Mouse (Mus musculus) myocyte (in vitro differentiated cells): ENCODE data around the gene Zc3h12c. TPM values are rescaled to one million over a fixed set of nuclear protein-coding genes. Genes with fewer than 3 reads are reported as not detected.

Experiments used
- H3K27me3 ChIP-seq: one replicate; pipeline ENCODE4 v1.6.1; 2011; ENCODE audit not compliant: control insufficient read depth, insufficient read depth, insufficient read length
- H3K36me3 ChIP-seq: one replicate; pipeline ENCODE4 v1.6.1; 2011; ENCODE audit not compliant: control insufficient read depth, insufficient read depth
- H3K4me2 ChIP-seq: one replicate; pipeline ENCODE4 v1.6.1; 2011; ENCODE audit warnings: low read depth, control low read depth
- H3K4me3 ChIP-seq: one replicate; pipeline ENCODE4 v1.5.1; 2011; ENCODE audit warnings: mild to moderate bottlenecking, control low read depth, moderate library complexity
- H3K79me2 ChIP-seq: one replicate; pipeline ENCODE4 v1.6.1; 2011; ENCODE audit not compliant: control insufficient read depth, insufficient read depth
- H3ac ChIP-seq: one replicate; pipeline ENCODE4 v1.6.1; 2011; ENCODE audit not compliant: control insufficient read depth, insufficient read length
- CEBPB ChIP-seq: IDR thresholded peaks from 2 replicates; pipeline ENCODE4 v1.6.1; 2011; ENCODE audit warnings: mild to moderate bottlenecking, moderate library complexity; ENCODE audit not compliant: poor library complexity, insufficient read depth, severe bottlenecking
- E2F4 ChIP-seq: IDR thresholded peaks from one replicate; pipeline ENCODE4 v1.6.1; 2011; ENCODE audit warnings: mild to moderate bottlenecking, control low read depth, moderate library complexity; ENCODE audit not compliant: insufficient read depth
- MAX ChIP-seq: IDR thresholded peaks from one replicate; pipeline ENCODE4 v1.6.1; 2011; ENCODE audit warnings: low read depth, mild to moderate bottlenecking, control low read depth
- MYOD1 ChIP-seq, 3 experiments: IDR thresholded peaks; one replicate each; pipeline ENCODE4 v1.6.1; 2011; ENCODE audit warnings: control low read depth in 2 of 3, low read depth in 2 of 3, mild to moderate bottlenecking in 2 of 3, moderate library complexity in 1 of 3; ENCODE audit not compliant: insufficient read length in 2 of 3, control insufficient read depth in 1 of 3
- MYOG ChIP-seq, 3 experiments: IDR thresholded peaks; one replicate each; pipeline ENCODE4 v1.6.1; 2011; ENCODE audit warnings: control low read depth in 2 of 3, low read depth in 2 of 3, mild to moderate bottlenecking in 2 of 3; ENCODE audit not compliant: insufficient read length in 2 of 3, control insufficient read depth in 1 of 3, insufficient read depth in 1 of 3
- POLR2A ChIP-seq: IDR thresholded peaks from one replicate; pipeline ENCODE4 v1.6.1; 2011; ENCODE audit warnings: low read depth, mild to moderate bottlenecking, control low read depth, moderate library complexity; ENCODE audit not compliant: insufficient read length
- POLR2AphosphoS2 ChIP-seq: IDR thresholded peaks from one replicate; pipeline ENCODE4 v1.6.1; 2011; ENCODE audit warnings: low read depth, control low read depth; ENCODE audit not compliant: insufficient read length
- REST ChIP-seq: IDR thresholded peaks from one replicate; pipeline ENCODE4 v1.6.1; 2011; ENCODE audit warnings: mild to moderate bottlenecking, control low read depth, moderate library complexity; ENCODE audit not compliant: insufficient read depth, insufficient read length
- SRF ChIP-seq: IDR thresholded peaks from one replicate; pipeline ENCODE4 v1.6.1; 2011; ENCODE audit warnings: low read depth; ENCODE audit not compliant: control insufficient read depth, insufficient read length
- TCF12 ChIP-seq: IDR thresholded peaks from one replicate; pipeline ENCODE4 v1.6.1; 2011; ENCODE audit warnings: mild to moderate bottlenecking, control low read depth; ENCODE audit not compliant: poor library complexity, insufficient read depth, severe bottlenecking
- TCF3 ChIP-seq: IDR thresholded peaks from one replicate; pipeline ENCODE4 v1.6.1; 2011; ENCODE audit warnings: low read depth, control low read depth; ENCODE audit not compliant: insufficient read length
- USF1 ChIP-seq: IDR thresholded peaks from one replicate; pipeline ENCODE4 v1.6.1; 2011; ENCODE audit warnings: low read depth, mild to moderate bottlenecking, control low read depth, moderate library complexity
- polyA plus RNA-seq: library from polyadenylated mRNA; unstranded; fragments of >200 nt; fragmentation: generic; extraction: Trizol; gene quantifications from one replicate; pipeline ENCODE4 v1.2.1, GENCODE M21; 2012; ENCODE audit warnings: missing spikeins

Zc3h12c gene
- polyA plus RNA-seq, 1 experiment: 1.2 TPM

GRCm38 (mm10) chr9:52160512-52160911 is 7.9 kb downstream of the Zc3h12c start:
- no peak overlapping the region for H3K4me2 ChIP-seq
- TF ChIP-seq REST: no peak
- no peak for TF ChIP-seq MAX
- TF ChIP-seq E2F4: no peak
- no peak for TF ChIP-seq POLR2AphosphoS2
- no peak for TF ChIP-seq TCF3
- TF ChIP-seq SRF: no peak
- no peak for TF ChIP-seq MYOD1 (IDR thresholded peaks at IDR 0.05; ENCODE audit: control insufficient read depth in 1 of 3, insufficient read length in 2 of 3, low read depth in 2 of 3)
- TF ChIP-seq MYOG (IDR thresholded peaks at IDR 0.05; ENCODE audit: control insufficient read depth in 1 of 3, insufficient read depth in 1 of 3, insufficient read length in 2 of 3, low read depth in 2 of 3): no peak
- TF ChIP-seq USF1: no peak
- TF ChIP-seq TCF12: no peak
- TF ChIP-seq CEBPB: no peak
- no peak for TF ChIP-seq POLR2A
- H3K36me3 ChIP-seq: no peaks in the 10 kb centered on the region
- H3K79me2 ChIP-seq: peaks cover 49% of the 10 kb centered on the region
- no peaks in the 10 kb centered on the region for H3K27me3 ChIP-seq
- H3K4me3 ChIP-seq: no peak overlapping the region
- H3ac ChIP-seq: no peak overlapping the region

GRCm38 (mm10) chr9:52158561-52158960 is 9.8 kb downstream of the Zc3h12c start:
- H3K79me2 ChIP-seq: peaks cover 45% of the 10 kb centered on the region
- TF ChIP-seq TCF12: no peak
- TF ChIP-seq REST: no peak
- no peak for TF ChIP-seq POLR2AphosphoS2
- TF ChIP-seq MYOD1 (IDR thresholded peaks at IDR 0.05; ENCODE audit: control insufficient read depth in 1 of 3, insufficient read length in 2 of 3, low read depth in 2 of 3): no peak
- TF ChIP-seq USF1: no peak

GRCm38 (mm10) chr9:52155417-52155816 is 13.0 kb downstream of the Zc3h12c start:
- Histone ChIP-seq H3K4me3 (no peak overlapping the region), H3K36me3 (no peaks in the 10 kb centered on the region), H3K27me3 (no peaks in the 10 kb centered on the region), H3ac (no peak overlapping the region), H3K4me2 (no peak overlapping the region), H3K79me2 (peaks cover 51% of the 10 kb centered on the region)
- TF ChIP-seq MYOG (IDR thresholded peaks at IDR 0.05; ENCODE audit: control insufficient read depth in 1 of 3, insufficient read depth in 1 of 3, insufficient read length in 2 of 3, low read depth in 2 of 3) (no peak), REST (no peak), SRF (no peak), MAX (no peak), TCF3 (no peak), CEBPB (no peak), MYOD1 (IDR thresholded peaks at IDR 0.05; ENCODE audit: control insufficient read depth in 1 of 3, insufficient read length in 2 of 3, low read depth in 2 of 3) (no peak), TCF12 (no peak), POLR2AphosphoS2 (no peak), USF1 (no peak), POLR2A (no peak), E2F4 (no peak)

More at GRCm38 (mm10) chr9:52158561-52158960, 9.8 kb downstream of the Zc3h12c start:
- Histone ChIP-seq H3K4me2 (peak overlapping the region; percentile 15), H3K27me3 (no peaks in the 10 kb centered on the region), H3ac (no peak overlapping the region), H3K36me3 (no peaks in the 10 kb centered on the region), H3K4me3 (no peak overlapping the region)

DNA sequence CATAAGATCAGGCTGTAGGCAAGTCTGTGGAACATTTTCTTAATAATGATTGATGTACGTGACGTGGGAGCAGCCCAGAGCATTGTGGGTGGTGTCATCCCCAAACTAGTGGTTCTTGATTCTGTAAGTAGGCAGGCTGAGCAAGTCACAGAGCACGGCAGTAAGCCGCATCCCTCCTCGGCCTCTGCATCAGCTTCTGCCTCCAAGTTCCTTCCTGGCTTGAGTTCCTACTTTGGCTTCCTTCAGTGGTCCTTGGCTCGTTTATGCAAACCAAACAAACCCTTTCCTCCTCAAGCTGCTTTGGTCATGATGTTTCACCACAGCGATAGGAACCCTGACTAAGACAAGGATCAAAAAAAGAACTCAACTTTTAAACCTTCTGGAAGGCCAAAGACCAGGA is 14.1 kb downstream of the Zc3h12c start:
- Histone ChIP-seq H3K4me2 (no peak overlapping the region), H3K36me3 (no peaks in the 10 kb centered on the region), H3K79me2 (peaks cover 53% of the 10 kb centered on the region), H3K4me3 (no peak overlapping the region), H3ac (no peak overlapping the region), H3K27me3 (no peaks in the 10 kb centered on the region)
- no peak for TF ChIP-seq SRF
- no peak for TF ChIP-seq POLR2A
- no peak for TF ChIP-seq TCF12
- TF ChIP-seq POLR2AphosphoS2: no peak
- TF ChIP-seq REST: no peak
- TF ChIP-seq MYOD1 (IDR thresholded peaks at IDR 0.05; ENCODE audit: control insufficient read depth in 1 of 3, insufficient read length in 2 of 3, low read depth in 2 of 3): no peak
- no peak for TF ChIP-seq TCF3
- no peak for TF ChIP-seq CEBPB
- TF ChIP-seq USF1: no peak

DNA sequence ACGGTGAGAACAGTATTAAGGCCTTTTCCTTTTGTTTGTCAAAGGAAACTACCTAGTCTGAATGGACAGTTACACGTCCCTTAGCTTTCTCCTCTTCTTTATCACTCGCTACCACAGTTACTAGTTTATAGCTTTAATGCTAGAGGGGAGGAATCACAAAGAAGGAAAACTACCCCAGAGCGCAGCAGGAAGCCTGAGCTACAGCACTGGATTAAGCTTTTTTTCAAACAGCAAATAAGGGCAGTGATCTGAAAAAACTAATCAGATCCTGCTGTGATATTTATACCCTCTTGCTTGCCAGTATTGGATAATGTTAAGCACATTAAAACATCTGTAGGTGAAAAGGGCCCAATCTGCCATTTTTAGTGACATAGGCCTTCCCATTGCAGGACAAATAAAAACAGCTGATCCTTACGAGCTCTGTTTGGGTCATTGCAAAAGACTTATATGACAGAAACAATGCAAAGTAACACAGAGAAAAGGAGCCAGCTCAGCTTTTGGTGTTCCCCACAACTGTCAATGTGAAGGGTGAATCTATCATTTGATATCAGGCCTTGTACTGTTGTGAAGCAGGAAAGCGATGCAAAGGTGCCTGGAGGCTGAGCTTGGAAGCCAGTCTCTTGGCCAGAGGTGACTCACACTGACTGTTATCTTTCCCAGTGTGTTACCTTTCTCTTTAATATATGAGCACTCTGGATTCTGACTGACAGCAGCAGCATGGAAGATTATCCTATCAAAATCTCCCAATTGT is 16.1 kb downstream of the Zc3h12c start:
- H3K27me3 ChIP-seq: no peaks in the 10 kb centered on the region
- H3ac ChIP-seq: no peak overlapping the region
- no peak for TF ChIP-seq TCF12
- TF ChIP-seq POLR2A: no peak
- TF ChIP-seq USF1: no peak
- TF ChIP-seq TCF3: no peak
- no peak for TF ChIP-seq POLR2AphosphoS2
- peaks cover 61% of the 10 kb centered on the region for H3K79me2 ChIP-seq
- no peaks in the 10 kb centered on the region for H3K36me3 ChIP-seq
- no peak overlapping the region for H3K4me3 ChIP-seq
- H3K4me2 ChIP-seq: no peak overlapping the region
